Mouse (Mus musculus): ENCODE measurements around the gene Serpina1b.
"Not testable (repeated sequence)": the region's sequence is repeated elsewhere in the genome, so short reads cannot be mapped to it uniquely, and the experiment has no call there.

Gene Serpina1b

GRCm38 (mm10) chr12:103830273-103830672 is at the start of gene Serpina1b:
Gene Serpina1b, minus strand, starts transcription at chr12:103830373.
- not testable (repeated sequence) for DNase-seq (ENCODE audit: low spot score)

GRCm38 (mm10) chr12:103866873-103867272 is 36.7 kb upstream of the Serpina1b start:
- DNase-seq (ENCODE audit: low spot score): not testable (repeated sequence)

GRCm38 (mm10) chr12:103863101-103863974 is 33.2 kb upstream of the Serpina1b start, which contains the start of gene Serpina1a:
Gene Serpina1a, minus strand, starts transcription at chr12:103863562.
- not testable (repeated sequence) for DNase-seq (ENCODE audit: low spot score)

- DNase-seq (ENCODE audit: low spot score): no peak
Observed at GRCm38 (mm10) chr12:103860976-103861375, 30.8 kb upstream of the Serpina1b start.

DNA sequence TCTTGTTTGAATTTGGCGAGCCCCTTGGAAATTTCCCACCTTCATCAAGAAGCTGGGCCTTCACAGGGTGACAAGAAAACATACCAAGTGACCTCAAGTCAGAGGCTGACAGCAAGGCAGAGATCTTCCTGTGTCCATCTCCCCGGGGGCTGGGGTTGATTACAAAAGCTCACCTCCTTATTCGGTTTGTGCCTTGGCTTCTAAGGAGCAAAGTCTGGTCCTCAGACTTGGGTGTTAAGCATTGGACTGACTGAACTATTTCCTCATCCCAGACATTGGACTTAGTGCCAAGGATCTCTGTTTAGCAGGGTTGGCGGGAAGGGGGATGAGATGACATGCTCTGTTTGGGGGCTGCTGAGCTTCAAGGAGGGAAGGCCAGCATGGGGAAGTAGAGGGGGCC is 30.4 kb upstream of the Serpina1b start:
- not testable (repeated sequence) for DNase-seq (ENCODE audit: low spot score)

- DNase-seq (ENCODE audit: low spot score): not testable (repeated sequence)
Observed at GRCm38 (mm10) chr12:103859584-103859983, 29.4 kb upstream of the Serpina1b start.

GRCm38 (mm10) chr12:103853032-103853431 is 22.9 kb upstream of the Serpina1b start:
- not testable (repeated sequence) for DNase-seq (ENCODE audit: low spot score)

DNA sequence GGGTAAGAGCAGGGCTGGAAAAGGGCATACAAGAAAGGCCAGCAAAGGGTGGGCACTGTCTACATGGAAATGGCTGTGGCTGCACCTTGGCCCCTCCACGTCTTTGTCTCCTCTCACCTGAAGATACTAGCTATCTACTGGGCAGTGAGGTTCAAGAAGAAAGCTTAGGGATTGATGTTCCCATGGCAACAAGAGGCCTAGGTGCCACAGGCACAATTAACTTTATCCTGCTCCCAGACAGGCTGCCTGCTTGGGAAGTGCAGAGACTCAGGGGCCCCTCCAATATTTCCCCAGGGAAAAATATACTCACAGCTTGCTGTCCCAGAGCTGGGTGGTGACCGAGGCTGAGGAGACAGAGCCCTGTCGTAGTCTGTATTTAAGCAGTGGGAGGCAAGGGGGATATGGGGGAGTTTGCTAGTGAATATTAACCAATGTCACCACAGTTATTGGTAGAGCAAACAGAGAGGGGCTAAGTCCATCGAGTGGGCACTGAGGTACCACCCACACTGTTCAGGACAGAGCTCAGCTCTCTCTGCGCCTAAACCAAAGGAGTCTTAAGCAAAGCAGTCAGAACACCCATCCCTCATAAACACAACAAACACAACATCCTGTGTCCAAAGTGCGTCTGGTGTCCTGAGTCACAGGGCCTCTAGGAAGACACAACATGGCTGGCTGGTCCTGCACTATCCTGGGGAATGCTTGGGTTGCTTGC is 2.4 kb downstream of the Serpina1b start:
- not testable (repeated sequence) for DNase-seq (ENCODE audit: low spot score)

DNA sequence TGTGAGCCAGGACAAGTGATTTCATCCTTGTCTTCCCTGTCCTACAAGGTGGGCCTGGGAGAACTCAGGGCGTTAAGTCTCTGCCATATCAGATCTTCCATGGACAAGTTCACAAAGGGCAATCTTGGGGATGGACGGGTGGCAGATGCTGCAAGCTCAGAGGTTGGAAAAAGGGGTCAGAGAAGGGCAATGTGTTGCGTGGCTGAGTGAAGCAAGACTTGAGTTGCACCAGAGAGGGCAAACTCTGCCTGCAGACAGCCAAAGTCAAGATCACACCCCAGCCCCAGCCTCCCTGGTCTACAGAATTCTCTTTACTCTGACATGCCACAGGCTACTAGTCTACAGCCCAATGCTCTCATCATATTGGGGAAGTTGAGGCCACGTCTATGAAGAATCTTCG is 6.3 kb downstream of the Serpina1b start:
- not testable (repeated sequence) for DNase-seq (ENCODE audit: low spot score)

- not testable (repeated sequence) for DNase-seq (ENCODE audit: low spot score)
Observed at GRCm38 (mm10) chr12:103773246-103773851, 56.8 kb downstream of the Serpina1b start, which contains the start of gene Serpina1d. Gene Serpina1d, minus strand, starts transcription at chr12:103773592.

- not testable (repeated sequence) for DNase-seq (ENCODE audit: low spot score)
Observed at GRCm38 (mm10) chr12:103770597-103770996, 59.6 kb downstream of the Serpina1b start.

DNA sequence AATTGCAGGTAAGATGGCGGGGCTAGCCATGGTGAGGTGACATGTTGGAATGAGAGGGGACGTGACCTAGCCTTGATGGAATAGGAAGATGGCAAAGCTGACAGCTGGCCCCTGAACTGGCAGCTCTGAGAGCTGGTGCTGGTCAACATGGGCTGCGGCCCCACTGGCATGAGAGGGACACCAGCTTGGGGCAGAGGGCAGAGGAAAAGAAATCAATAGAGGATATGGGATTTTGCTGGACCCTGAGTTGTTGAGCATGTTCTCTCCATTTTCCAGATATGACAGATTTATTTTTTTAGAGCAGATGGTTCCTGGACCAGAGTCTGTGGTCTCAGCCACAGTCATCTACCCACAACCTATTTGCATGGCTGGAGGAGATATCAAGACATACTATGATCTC is 67.1 kb downstream of the Serpina1b start:
- not testable (repeated sequence) for DNase-seq (ENCODE audit: low spot score)

DNA sequence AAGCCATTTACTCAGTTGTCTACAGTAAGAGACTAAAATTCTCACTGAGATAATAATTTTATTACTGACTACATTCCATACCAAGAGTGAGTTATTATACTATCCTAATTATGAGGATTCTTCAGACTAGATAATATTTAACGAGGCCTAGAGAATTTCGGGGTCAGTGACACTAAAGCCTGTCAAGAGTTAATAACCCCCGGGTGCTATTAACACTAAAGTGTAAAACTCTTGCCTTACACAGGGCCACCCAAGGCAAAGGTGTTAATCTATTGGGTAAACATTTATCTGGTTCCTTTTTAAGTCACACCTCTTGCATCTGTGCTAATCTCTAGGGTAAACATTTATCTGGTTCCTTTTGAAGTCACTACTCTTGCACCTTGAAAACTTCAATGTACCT is 69.9 kb downstream of the Serpina1b start:
- DNase-seq (ENCODE audit: low spot score): not testable (repeated sequence)

- not testable (repeated sequence) for DNase-seq (ENCODE audit: low spot score)
Observed at GRCm38 (mm10) chr12:103745957-103746356, 84.2 kb downstream of the Serpina1b start.

DNA sequence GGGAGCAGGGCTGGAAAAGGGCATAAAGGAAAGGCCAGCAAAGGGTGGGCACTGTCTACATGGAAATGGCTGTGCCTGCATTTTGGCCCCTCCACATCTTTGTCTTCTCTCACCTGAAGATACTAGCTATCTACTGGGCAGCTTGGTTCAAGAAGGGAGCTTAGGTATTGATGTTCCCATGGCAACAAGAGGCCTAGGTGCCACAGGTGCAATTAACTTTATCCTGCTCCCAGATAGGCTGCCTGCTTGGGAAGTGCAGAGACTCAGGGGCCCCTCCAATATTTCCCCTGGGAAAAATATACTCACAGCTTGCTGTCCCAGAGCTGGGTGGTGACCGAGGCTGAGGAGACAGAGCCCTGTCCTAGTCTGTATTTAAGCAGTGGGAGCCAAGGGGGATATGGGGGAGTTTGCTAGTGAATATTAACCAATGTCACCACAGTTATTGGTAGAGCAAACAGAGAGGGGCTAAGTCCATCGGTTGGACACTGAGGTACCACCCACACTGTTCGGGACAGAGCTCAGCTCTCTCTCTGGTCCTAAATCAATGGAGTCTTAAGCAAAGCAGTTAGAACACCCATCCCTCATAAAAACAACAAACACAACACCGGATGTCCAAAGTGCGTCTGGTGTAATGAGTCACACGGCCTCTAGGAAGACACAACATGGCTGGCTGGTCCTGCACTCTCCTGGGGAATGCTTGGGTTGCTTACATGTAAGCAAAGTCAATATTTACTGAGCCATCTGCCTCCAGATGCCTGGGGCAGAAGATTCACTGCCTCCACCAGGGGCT is 92.2 kb downstream of the Serpina1b start:
- DNase-seq (ENCODE audit: low spot score): not testable (repeated sequence)

DNA sequence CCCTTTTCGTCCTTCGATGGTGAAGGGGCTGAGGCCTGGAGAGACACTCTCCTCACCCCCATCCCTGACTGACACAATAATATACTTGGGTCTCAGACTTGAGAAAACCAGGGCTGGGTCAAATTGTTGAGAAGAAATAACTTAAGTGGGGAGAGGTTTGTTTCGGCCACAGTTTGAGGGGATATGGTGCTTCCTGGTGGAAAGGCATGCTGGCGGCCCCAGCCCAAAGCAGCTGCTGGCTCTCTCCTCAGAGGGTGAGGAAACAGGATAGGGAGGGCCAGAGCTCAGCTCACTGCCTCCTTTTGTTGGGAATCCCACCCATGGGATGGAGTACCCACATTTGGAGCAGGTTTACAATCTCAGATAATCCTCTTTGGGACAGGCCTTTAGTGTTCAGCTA is 94.6 kb downstream of the Serpina1b start:
- DNase-seq (ENCODE audit: low spot score): not testable (repeated sequence)

- not testable (repeated sequence) for DNase-seq (ENCODE audit: low spot score)
Observed at GRCm38 (mm10) chr12:103735101-103735500, 95.1 kb downstream of the Serpina1b start.

DNA sequence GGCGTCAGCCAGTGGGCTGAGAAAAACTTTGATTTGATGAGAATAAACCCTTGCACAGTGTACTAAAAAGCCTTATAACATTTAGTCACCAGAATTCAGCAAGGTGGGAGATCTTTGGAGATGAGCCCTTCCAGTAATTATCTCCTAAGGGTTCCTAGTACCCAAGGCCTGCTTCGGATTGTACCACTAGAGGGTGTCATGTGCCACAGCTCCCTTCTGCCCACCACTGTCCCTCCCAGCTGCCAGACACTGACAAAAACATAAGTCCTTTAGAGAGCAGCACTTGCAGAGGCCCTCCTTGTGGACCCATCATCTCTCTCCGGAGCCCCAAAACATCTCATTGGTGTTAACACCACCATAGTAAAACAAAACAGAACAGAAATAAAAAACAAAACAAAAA is 118.6 kb downstream of the Serpina1b start:
- DNase-seq (ENCODE audit: low spot score): no peak

DNA sequence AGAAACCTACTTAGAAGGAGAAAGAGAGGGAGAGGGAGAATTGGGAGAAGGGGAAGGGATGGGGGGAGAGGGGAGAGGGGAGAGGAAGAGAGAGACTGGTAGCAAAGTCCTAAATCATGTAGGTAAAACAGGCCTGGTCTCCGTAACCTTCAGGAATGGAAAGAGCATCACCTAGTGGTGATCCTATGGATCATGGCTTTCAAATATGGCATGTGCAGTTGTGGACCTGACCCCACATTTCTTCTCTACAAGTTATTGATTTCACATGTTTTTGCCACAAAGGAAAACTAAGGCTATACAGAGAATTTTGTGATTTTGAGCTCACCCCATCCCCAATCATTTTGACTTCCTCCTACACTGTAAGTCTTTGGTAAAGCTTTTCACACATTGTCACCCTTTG is 119.8 kb downstream of the Serpina1b start:
- peak; percentile 6 for DNase-seq (ENCODE audit: low spot score)

DNA sequence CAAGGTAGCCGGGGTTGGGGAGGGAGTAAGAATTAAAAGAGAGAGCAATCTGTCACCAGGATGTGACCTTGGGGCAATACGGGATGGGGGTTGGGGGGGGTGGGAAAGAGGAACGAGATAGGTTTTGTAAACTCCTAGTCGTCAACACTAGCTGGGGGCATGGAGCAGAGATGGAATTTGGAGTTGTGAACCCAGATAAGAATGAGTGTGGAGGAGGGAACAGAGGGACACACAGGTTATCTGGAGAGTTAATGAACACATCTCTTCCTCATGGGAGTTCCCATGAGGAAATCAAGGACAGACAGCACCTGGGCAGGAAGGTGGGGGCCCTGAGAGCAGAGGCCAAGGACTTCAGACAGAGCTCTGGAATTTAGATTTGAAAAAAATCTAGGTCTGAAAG is 124.1 kb downstream of the Serpina1b start:
- DNase-seq (ENCODE audit: low spot score): no peak

DNA sequence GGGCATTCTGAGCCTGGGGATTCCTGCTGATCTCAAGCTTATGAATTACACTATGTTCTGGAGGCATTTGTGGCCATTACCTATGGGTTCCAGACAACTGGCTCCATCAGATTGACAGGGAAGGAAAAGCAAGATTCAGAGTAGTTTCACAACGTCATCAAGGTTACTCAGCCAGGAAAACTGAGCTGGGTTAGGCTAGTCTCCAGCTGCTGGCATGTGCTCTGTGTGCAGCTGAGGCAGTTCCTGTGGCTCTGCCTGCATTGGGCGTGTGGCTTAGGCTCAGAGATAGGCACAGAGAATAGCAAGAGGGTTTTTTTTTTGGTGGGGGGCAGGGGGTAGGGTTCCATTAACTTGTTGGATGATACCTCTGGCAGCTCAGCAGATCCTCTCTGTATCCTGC is 124.6 kb downstream of the Serpina1b start:
- no peak for DNase-seq (ENCODE audit: low spot score)

Measured in layer of hippocampus, adult 9-10 months (tissue).